Mouse (Mus musculus) frontal cortex, postnatal 14 days (tissue): Measurements from ENCODE around the gene Vmn1r168.
"Not testable (repeated sequence)": the region's sequence is repeated elsewhere in the genome, so short reads cannot be mapped to it uniquely, and the experiment has no call there.

ENCODE experiments used
- DNase-seq, 2 experiments: peaks; one replicate each; pipeline ENCODE4 v3.0.0; 2022; ENCODE audit warnings: low spot score in 2 of 2

The Vmn1r168 gene

GRCm38 (mm10) chr7:23539432-23539831 lies at the start of gene Vmn1r168:
Vmn1r168 (plus strand) TSS chr7:23539732.
- not testable (repeated sequence) for DNase-seq

- DNase-seq: not testable (repeated sequence)
These were observed 32.4 kb upstream of the Vmn1r168 start, which contains the start of gene Vmn1r167 for GRCm38 (mm10) chr7:23507106-23507505. Vmn1r167 (minus strand) TSS chr7:23507206.

- DNase-seq: not testable (repeated sequence)
These were observed 35.7 kb downstream of the Vmn1r168 start, which contains the start of gene Vmn1r169 for GRCm38 (mm10) chr7:23575226-23575625. Vmn1r169 (plus strand) TSS chr7:23575526.
